Mouse (Mus musculus) stomach, postnatal 0 days (tissue): ENCODE data around the gene Gm28230. TPM values are rescaled to one million over a fixed set of nuclear protein-coding genes. Genes with fewer than 3 reads are reported as not detected.

Experiments used
- ATAC-seq: fragments of 200-750 bp; cut with Nextera tagmentation; 2 replicates; pipeline ENCODE4 v1.8.0; 2017; ENCODE audit not compliant: low FRiP score, low TSS enrichment
- DNase-seq: peaks from one replicate; pipeline ENCODE4 v3.0.0-alpha.2; 2016; ENCODE audit warnings: low spot score
- H3K27ac ChIP-seq: fragments of 300-500 bp; sonication (generic); replicated peaks from 2 replicates; pipeline ENCODE4 v1.5.1; 2014; ENCODE audit warnings: mild to moderate bottlenecking, control low read depth
- H3K27me3 ChIP-seq: fragments of 300-500 bp; sonication (generic); 2 replicates; pipeline ENCODE4 v1.6.1; 2014; ENCODE audit warnings: low read length; ENCODE audit not compliant: control insufficient read depth, insufficient read depth
- H3K36me3 ChIP-seq: fragments of 300-500 bp; sonication (generic); 2 replicates; pipeline ENCODE4 v1.6.1; 2014; ENCODE audit warnings: low read length, mixed read lengths; ENCODE audit not compliant: control insufficient read depth, insufficient read depth
- H3K4me1 ChIP-seq: fragments of 300-500 bp; sonication (generic); replicated peaks from 2 replicates; pipeline ENCODE4 v1.6.1; 2014; ENCODE audit warnings: antibody characterized with exemption; ENCODE audit not compliant: control insufficient read depth, insufficient read depth
- H3K4me2 ChIP-seq: fragments of 300-500 bp; sonication (generic); replicated peaks from 2 replicates; pipeline ENCODE4 v1.6.1; 2014; ENCODE audit warnings: low read depth, mild to moderate bottlenecking, control low read depth, moderate library complexity
- H3K4me3 ChIP-seq: fragments of 300-500 bp; sonication (generic); 2 replicates; pipeline ENCODE4 v1.5.1; 2014; ENCODE audit warnings: low read depth, low read length, control low read depth
- H3K9ac ChIP-seq: fragments of 300-500 bp; sonication (generic); 2 replicates; pipeline ENCODE4 v1.6.1; 2014; ENCODE audit warnings: mild to moderate bottlenecking, low read length, control low read depth, mixed read lengths
- H3K9me3 ChIP-seq: fragments of 300-500 bp; sonication (generic); 2 replicates; pipeline ENCODE4 v1.6.1; 2016; ENCODE audit warnings: low read length; ENCODE audit not compliant: control insufficient read depth
- CTCF ChIP-seq: IDR thresholded peaks from 2 replicates; pipeline ENCODE4 v1.5.1; 2016; ENCODE audit warnings: antibody characterized with exemption, low read depth, mild to moderate bottlenecking, moderate library complexity
- EP300 ChIP-seq: optimal IDR thresholded peaks from 2 replicates; pipeline ENCODE3; 2016; ENCODE audit warnings: antibody characterized with exemption
- WGBS: fragments of 180-500 bp; shearing (Covaris S2); extraction: QIAGEN DNeasy Blood & Tissue Kit; methylation state at CpG from one replicate; pipeline ENCODE4 v1.1.7; 2014; 5-methylcytosine and 5-hydroxymethylcytosine counted together
- polyA plus RNA-seq: library from polyadenylated mRNA; unstranded; fragments of >200 nt; fragmentation: Nextera tagmentation; extraction: Ambion mirVana; gene quantifications from 2 replicates; pipeline ENCODE4 v1.2.1, GENCODE M21; 2015

Gm28230 gene
- polyA plus RNA-seq, 1 experiment from 2014 or later: not detected

GRCm38 (mm10) chr2:74680561-74681398, 45.7 kb upstream of the Gm28230 start:
- H3K27me3 ChIP-seq: peaks cover 52% of the 10 kb centered on the region
- ATAC-seq (no peak), DNase-seq (peak; percentile 11)
- H3K9ac ChIP-seq: no peak overlapping the region
- no peaks in the 10 kb centered on the region for H3K9me3 ChIP-seq
- no peak overlapping the region for H3K27ac ChIP-seq
- no peak overlapping the region for H3K4me2 ChIP-seq
- no peaks in the 10 kb centered on the region for H3K36me3 ChIP-seq
- H3K4me3 ChIP-seq: no peak overlapping the region
- TF ChIP-seq CTCF: no peak
- no peak for TF ChIP-seq EP300
- no peaks in the 10 kb centered on the region for H3K4me1 ChIP-seq
- 5% methylated on average over 21 of the region's 21 CpGs for WGBS

DNA sequence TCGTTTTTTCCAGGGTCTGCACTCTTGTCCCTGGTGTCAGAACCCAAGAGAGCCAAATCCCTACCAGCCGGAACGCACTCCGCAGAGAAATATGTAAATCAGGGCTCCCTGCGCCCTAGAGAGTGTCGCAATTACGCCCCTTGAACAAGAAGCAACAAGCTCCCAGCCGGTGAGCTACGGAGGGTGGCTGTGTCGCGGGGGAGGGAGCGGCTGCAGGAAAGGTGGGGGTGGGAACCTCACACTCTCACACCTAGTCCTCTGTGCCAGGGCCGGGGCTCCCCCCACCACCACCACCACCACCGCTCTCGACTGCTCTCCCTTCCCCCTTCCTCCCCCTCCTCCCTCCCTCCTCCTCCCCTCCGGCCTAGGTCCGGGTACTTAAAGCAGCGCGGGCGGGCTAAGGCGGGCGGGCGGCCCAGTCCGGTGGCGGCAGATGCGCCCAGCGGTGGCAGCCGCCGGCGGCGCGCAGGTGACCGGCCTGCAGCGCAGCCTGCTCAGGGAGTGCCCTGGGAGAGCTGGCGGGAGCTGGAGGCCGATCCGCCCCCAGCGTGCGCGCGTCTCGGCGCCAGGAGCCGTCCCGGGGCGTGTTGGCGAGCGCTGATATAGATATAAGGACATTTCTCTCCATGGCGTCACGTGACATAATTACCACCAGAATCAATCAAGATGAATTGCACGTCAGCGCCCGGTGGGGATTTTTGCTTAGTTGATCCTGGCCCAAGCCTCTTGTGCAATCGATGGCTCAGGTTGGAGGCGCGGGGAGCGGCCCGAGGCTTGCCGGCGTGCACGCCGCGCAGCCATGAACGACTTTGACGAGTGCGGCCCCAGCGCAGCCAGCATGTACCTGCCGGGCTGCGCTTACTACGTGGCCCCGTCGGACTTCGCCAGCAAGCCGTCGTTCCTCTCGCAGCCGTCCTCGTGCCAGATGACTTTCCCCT, 44.7 kb upstream of the Gm28230 start:
- Histone ChIP-seq H3K4me3 (peak overlapping the region; percentile 23), H3K9ac (no peak overlapping the region), H3K9me3 (no peaks in the 10 kb centered on the region), H3K27me3 (peaks cover 57% of the 10 kb centered on the region), H3K27ac (no peak overlapping the region), H3K4me1 (no peaks in the 10 kb centered on the region), H3K4me2 (peak overlapping the region; percentile 35), H3K36me3 (no peaks in the 10 kb centered on the region)
- WGBS: 1% methylated on average over 58 of the region's 78 CpGs
- DNase-seq (peak; percentile 20), ATAC-seq (peak; percentile 43)
- TF ChIP-seq CTCF (no peak), EP300 (no peak)

DNA sequence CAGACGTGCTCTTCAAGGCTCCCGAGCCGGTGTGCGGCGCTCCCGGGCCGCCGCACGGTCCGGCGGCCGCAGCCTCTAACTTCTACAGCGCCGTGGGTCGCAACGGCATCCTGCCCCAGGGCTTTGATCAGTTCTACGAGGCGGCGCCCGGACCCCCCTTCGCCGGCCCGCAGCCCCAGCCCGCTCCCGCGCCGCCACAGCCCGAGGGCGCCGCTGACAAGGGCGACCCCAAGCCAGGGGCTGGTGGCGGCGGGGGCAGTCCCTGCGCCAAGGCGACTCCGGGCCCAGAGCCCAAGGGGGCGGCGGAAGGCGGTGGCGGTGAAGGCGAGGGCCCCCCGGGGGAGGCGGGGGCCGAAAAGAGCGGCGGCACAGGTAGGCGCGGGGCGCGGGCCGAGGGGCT, 43.7 kb upstream of the Gm28230 start:
- ATAC-seq: peak; percentile 33; the same call in 1 of the 2 replicates
- no peak overlapping the region for H3K9ac ChIP-seq
- H3K36me3 ChIP-seq: no peaks in the 10 kb centered on the region
- no peaks in the 10 kb centered on the region for H3K4me1 ChIP-seq
- peak overlapping the region; percentile 23 for H3K4me3 ChIP-seq
- no peak for DNase-seq
- TF ChIP-seq CTCF (no peak), EP300 (no peak)
- peaks cover 60% of the 10 kb centered on the region for H3K27me3 ChIP-seq
- H3K4me2 ChIP-seq: peak overlapping the region; percentile 35; the same call in 1 of the 2 replicates
- 2% methylated on average over 30 of the region's 51 CpGs for WGBS
- no peaks in the 10 kb centered on the region for H3K9me3 ChIP-seq
- H3K27ac ChIP-seq: no peak overlapping the region

GRCm38 (mm10) chr2:74683471-74683951, 43.0 kb upstream of the Gm28230 start:
- H3K27me3 ChIP-seq: peaks cover 57% of the 10 kb centered on the region
- TF ChIP-seq CTCF (no peak), EP300 (no peak)
- no peaks in the 10 kb centered on the region for H3K4me1 ChIP-seq
- H3K27ac ChIP-seq: no peak overlapping the region
- no peak; the same call in 1 of the 2 replicates for ATAC-seq
- no peak overlapping the region for H3K4me3 ChIP-seq
- WGBS: 2% methylated on average over 18 of the region's 18 CpGs
- no peaks in the 10 kb centered on the region for H3K9me3 ChIP-seq
- no peaks in the 10 kb centered on the region for H3K36me3 ChIP-seq
- DNase-seq: peak; percentile 13
- no peak overlapping the region for H3K9ac ChIP-seq
- no peak overlapping the region for H3K4me2 ChIP-seq

GRCm38 (mm10) chr2:74684106-74684505, 42.4 kb upstream of the Gm28230 start:
- Histone ChIP-seq H3K27ac (no peak overlapping the region), H3K4me3 (no peak overlapping the region)

More at GRCm38 (mm10) chr2:74684106-74684505, 42.4 kb upstream of the Gm28230 start:
- Histone ChIP-seq H3K4me2 (no peak overlapping the region), H3K9ac (no peak overlapping the region), H3K9me3 (no peaks in the 10 kb centered on the region), H3K27me3 (peaks cover 54% of the 10 kb centered on the region), H3K4me1 (no peaks in the 10 kb centered on the region), H3K36me3 (no peaks in the 10 kb centered on the region)
- DNase-seq: peak; percentile 11
- no peak for TF ChIP-seq CTCF
- no peak for TF ChIP-seq EP300
- WGBS: 4% methylated on average over 12 of the region's 12 CpGs
- no peak for ATAC-seq
